Mouse (Mus musculus) hindbrain, embryonic 15.5 days (tissue): ENCODE results near the gene Npb. TPM values are rescaled to one million over a fixed set of nuclear protein-coding genes. Genes with fewer than 3 reads are reported as not detected.
"Not testable (repeated sequence)": the region's sequence is repeated elsewhere in the genome, so short reads cannot be mapped to it uniquely, and the experiment has no call there.

Source experiments
- ATAC-seq: fragments of 200-750 bp; cut with Nextera tagmentation; 2 replicates; pipeline ENCODE4 v1.8.0; 2017; ENCODE audit warnings: low read depth, moderate number of reproducible peaks, moderate TSS enrichment; ENCODE audit not compliant: low FRiP score
- H3K27ac ChIP-seq: fragments of 300-500 bp; sonication (generic); replicated peaks from 2 replicates; pipeline ENCODE4 v1.5.1; 2015; ENCODE audit warnings: mild to moderate bottlenecking, inconsistent platforms
- H3K27me3 ChIP-seq: fragments of 300-500 bp; sonication (generic); 2 replicates; pipeline ENCODE4 v1.6.1; 2015; ENCODE audit warnings: control low read depth, inconsistent platforms
- H3K36me3 ChIP-seq: fragments of 300-500 bp; sonication (generic); 2 replicates; pipeline ENCODE4 v1.6.1; 2015; ENCODE audit warnings: control low read depth, inconsistent platforms
- H3K4me1 ChIP-seq: fragments of 300-500 bp; sonication (generic); replicated peaks from 2 replicates; pipeline ENCODE4 v1.6.1; 2015; ENCODE audit warnings: control low read depth, inconsistent platforms
- H3K4me2 ChIP-seq: fragments of 300-500 bp; sonication (generic); 2 replicates; pipeline ENCODE4 v1.6.1; 2015; ENCODE audit warnings: moderate library complexity, mild to moderate bottlenecking, inconsistent platforms
- H3K4me3 ChIP-seq: fragments of 300-500 bp; sonication (generic); 2 replicates; pipeline ENCODE4 v1.5.1; 2015; ENCODE audit warnings: mild to moderate bottlenecking, inconsistent platforms
- H3K9ac ChIP-seq: fragments of 300-500 bp; sonication (generic); 2 replicates; pipeline ENCODE4 v1.6.1; 2015; ENCODE audit warnings: inconsistent platforms
- H3K9me3 ChIP-seq: fragments of 300-500 bp; sonication (generic); 2 replicates; pipeline ENCODE4 v1.6.1; 2016; ENCODE audit warnings: control low read depth, inconsistent platforms
- WGBS: fragments of 180-500 bp; shearing (Covaris S2); methylation state at CpG from one replicate; pipeline ENCODE4 v1.1.7; 2015; 5-methylcytosine and 5-hydroxymethylcytosine counted together
- polyA plus RNA-seq: library from polyadenylated mRNA; unstranded; fragments of >200 nt; fragmentation: Nextera tagmentation; extraction: Ambion mirVana; gene quantifications from 2 replicates; pipeline ENCODE4 v1.2.1, GENCODE M21; 2015

Npb gene
- polyA plus RNA-seq, 1 experiment from 2014 or later, result 0.71 TPM

DNA sequence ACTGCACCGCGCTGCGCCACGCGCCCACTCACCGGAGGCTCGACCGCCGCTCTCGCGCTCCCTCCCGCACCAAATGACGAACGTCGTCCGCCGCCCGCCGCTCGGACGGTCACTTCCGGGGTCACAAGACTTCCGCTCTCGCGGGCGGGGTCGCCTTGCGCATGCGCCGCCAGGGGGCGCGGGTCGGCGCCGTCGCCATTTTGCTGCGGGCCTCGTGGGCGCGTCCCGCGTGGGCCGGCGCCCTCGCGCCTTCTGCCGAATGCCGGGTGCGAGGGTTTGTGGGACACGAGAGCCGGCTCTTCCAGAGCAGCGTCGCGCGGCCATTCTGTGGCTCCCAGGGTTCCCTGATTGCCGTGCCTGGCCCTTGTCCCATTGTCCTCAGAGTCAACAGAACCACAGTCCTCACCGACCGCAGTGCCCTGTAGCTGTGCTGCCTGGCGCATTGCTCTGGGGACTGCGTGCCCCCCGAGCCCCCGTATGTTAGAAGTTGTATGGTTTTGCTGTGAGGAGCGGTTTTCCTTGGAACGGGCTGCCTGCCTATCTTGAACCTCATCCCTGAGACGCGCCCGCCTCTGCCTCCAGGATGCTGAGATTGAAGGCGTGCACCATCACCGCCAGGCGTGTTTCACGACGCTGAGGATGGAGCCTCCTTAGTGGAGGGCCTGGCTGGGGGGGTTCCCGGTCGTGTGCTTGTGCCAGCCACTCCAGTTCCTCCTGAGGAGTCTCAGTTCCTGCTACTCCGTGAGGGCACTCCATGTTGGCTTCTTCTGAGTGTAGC lies 26.6 kb upstream of the Npb start, which contains the start of gene Arhgdia:
Arhgdia (minus strand) TSS at position 135 of the 778 bp plus-strand sequence.
- Histone ChIP-seq H3K4me2 (peak within 1 kb of the TSS; percentile 84), H3K4me1 (peaks cover 34% of the 10 kb centered on the region), H3K27me3 (no peaks in the 10 kb centered on the region), H3K36me3 (peaks cover 44% of the 10 kb centered on the region), H3K9ac (peak within 1 kb of the TSS; percentile 97), H3K9me3 (no peaks in the 10 kb centered on the region), H3K4me3 (peak within 1 kb of the TSS; percentile 76), H3K27ac (peak within 1 kb of the TSS; percentile 96)
- 2% methylated on average over 61 of the region's 75 CpGs for WGBS
- ATAC-seq, result peak; percentile 76

DNA sequence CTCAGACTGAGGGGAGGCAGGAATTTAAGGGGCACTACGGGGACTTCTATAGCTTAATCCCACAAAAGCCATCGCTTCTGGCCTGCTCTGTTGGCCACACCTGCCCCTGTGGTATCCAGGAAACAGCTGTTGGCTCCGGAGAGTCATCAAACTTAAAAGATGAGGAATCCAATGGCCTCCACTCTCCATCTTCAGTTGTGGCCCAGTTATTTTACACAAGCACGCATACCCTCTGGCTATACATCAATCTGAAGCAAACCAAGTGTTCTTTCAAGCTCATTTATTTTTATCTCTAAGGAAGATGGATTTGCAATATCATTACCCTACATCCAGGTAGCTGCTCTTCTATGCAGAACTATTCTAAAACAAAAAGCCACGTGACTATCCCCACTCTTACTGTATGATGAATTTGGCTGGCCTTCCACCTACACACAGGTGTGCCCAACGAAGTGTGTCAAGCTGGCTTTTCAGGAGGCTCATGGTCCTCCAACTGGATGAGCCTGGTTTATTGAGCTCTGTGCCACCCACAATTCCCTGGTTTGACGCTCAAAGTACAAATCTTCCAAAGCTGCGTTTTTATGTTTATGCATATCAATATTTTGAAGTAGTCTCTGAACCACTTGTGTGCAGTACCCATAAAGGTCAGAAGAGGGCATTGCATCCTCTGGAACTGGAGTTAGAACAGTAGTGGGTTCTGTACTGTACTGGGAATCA lies 25.9 kb upstream of the Npb start:
- peaks cover 50% of the 10 kb centered on the region for H3K36me3 ChIP-seq

DNA sequence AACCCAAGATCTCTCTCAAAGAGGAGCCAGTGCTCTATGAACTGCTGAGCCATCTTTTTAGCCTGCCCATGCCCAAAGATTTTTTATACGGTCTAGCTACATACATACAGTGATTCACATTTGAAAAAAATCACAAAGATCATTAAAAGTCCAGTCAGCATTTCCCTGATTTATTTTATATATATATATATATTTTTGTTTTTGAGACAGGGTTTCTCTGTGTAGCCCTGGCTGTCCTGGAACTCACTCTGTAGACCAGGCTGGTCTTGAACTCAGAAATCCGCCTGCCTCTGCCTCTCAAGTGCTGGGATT lies 25.3 kb upstream of the Npb start:
- ATAC-seq, H3K27ac ChIP-seq, H3K27me3 ChIP-seq, H3K4me2 ChIP-seq, H3K4me3 ChIP-seq, H3K9ac ChIP-seq, H3K9me3 ChIP-seq: not testable (repeated sequence)
- Histone ChIP-seq H3K36me3 (peaks cover 49% of the 10 kb centered on the region), H3K4me1 (peaks cover 34% of the 10 kb centered on the region)
- WGBS, result 92% methylated on average over 2 of the region's 2 CpGs

More for the DNA sequence above, 25.9 kb upstream of the Npb start:
- no peaks in the 10 kb centered on the region for H3K9me3 ChIP-seq
- peak overlapping the region; percentile 97 for H3K9ac ChIP-seq
- 73% methylated on average over 8 of the region's 8 CpGs for WGBS
- peak overlapping the region; percentile 76 for H3K4me3 ChIP-seq
- H3K4me1 ChIP-seq, result peaks cover 34% of the 10 kb centered on the region
- peak overlapping the region; percentile 96 for H3K27ac ChIP-seq
- ATAC-seq, result no peak
- no peaks in the 10 kb centered on the region for H3K27me3 ChIP-seq
- peak overlapping the region; percentile 84 for H3K4me2 ChIP-seq

DNA sequence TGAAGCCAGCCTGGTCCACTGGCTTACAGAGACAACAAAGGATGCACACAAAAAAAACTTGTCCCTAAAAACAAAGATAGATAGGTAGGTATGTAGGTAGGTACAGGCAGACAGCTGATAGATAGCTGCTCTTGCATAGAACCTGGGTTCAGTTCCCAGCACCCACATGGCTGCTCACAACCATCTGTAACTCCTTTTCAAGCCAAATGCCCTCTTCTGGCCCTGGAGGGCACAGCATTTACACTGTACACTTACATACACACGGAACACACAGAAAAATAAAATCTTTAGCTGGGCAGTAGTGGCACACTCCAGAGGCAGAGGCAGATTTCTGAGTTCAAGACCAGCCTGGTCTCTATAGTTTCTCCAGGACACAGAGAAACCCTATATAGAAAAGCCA lies 24.3 kb upstream of the Npb start:
- H3K4me3 ChIP-seq, result no peak overlapping the region
- peaks cover 28% of the 10 kb centered on the region for H3K4me1 ChIP-seq
- peaks cover 47% of the 10 kb centered on the region for H3K36me3 ChIP-seq
- no peak overlapping the region for H3K27ac ChIP-seq
- no peaks in the 10 kb centered on the region for H3K9me3 ChIP-seq
- H3K4me2 ChIP-seq, result no peak overlapping the region
- no peaks in the 10 kb centered on the region for H3K27me3 ChIP-seq
- ATAC-seq, result no peak
- 90% methylated on average over 1 of the region's 1 CpGs for WGBS
- no peak overlapping the region for H3K9ac ChIP-seq

DNA sequence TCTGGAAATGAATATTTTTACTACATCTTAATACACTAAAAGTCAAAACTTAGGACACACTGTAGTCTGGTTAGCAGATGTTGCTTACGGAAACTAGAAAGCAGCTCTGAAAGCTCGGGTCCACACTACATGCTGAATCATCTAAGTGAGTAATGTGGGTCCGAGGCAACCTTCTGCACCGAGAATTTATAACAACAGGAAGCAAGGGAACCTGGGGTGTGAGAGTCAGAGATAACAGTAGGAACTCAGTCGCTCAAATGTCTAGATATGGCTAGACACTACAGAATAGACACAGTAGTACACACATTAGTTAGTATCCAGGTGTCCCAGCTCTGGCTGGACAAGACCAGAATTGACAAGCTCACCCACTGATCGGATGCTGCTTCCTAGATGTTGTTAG lies 19.7 kb upstream of the Npb start:
- Histone ChIP-seq H3K4me3 (no peak overlapping the region), H3K4me2 (no peak overlapping the region), H3K27me3 (no peaks in the 10 kb centered on the region), H3K9me3 (no peaks in the 10 kb centered on the region), H3K36me3 (peaks cover 84% of the 10 kb centered on the region), H3K27ac (no peak overlapping the region), H3K9ac (no peak overlapping the region), H3K4me1 (no peaks in the 10 kb centered on the region)
- no peak for ATAC-seq
- 95% methylated on average over 6 of the region's 6 CpGs for WGBS

DNA sequence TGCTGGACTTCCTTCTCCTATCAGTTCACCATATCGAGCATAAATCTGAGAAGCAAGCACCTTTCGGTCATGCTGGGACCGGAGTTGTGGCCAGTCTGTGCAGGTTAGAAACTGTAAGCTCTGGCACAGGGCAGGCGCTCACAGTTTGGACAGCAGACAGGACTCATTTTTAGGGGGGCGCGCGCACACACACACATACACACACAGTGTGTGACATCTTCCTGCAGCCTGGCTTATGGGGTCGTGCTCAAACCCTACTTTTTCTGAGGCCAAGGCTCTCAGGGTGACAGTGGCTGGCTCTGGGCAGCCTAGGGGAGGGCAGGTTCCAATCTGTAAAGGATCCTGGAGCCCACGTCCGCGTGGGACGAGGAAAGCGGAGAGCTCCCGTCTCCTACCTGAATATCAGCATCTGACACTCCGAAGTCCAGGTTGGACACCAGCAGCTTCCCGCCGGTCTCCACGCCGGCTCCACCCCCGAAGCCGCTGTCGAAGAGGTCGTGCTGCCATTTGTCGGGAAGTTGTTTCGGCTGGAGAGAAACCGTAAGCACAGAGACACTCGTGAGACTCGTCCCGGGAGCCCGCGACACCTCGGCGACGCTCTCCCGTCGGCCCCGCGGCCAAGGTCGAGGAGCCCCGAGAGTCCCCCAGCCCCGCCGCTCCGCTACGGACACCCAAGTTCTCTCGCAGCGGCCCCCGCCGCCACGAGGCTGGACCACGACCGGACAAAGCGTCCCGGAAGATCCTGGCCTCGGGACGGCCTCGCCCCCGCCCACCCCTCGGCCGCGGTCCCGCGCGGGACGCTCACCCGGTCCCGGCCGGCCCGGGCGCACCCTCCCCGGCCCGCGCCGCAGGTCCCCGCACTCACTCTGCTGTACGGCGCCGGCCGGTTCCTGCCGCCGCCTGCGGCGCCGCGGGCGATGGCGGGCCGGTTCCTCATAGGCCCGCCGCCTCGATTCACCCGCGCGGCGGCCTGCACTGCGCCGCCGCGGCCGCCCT lies 10.7 kb upstream of the Npb start:
- no peaks in the 10 kb centered on the region for H3K27me3 ChIP-seq
- 4% methylated on average over 99 of the region's 99 CpGs for WGBS
- H3K4me2 ChIP-seq, result peak overlapping the region; percentile 97
- peak overlapping the region; percentile 79 for H3K9ac ChIP-seq
- no peaks in the 10 kb centered on the region for H3K9me3 ChIP-seq
- ATAC-seq, result peak; percentile 59; the same call in 1 of the 2 replicates
- peak overlapping the region; percentile 86 for H3K4me3 ChIP-seq
- H3K36me3 ChIP-seq, result peaks cover 52% of the 10 kb centered on the region
- H3K27ac ChIP-seq, result peak overlapping the region; percentile 82
- H3K4me1 ChIP-seq, result peaks cover 23% of the 10 kb centered on the region

- Histone ChIP-seq H3K4me1 (peaks cover 23% of the 10 kb centered on the region), H3K9ac (peak within 1 kb of the TSS; percentile 79), H3K4me2 (peak within 1 kb of the TSS; percentile 97), H3K9me3 (no peaks in the 10 kb centered on the region), H3K4me3 (peak within 1 kb of the TSS; percentile 86), H3K36me3 (peaks cover 51% of the 10 kb centered on the region), H3K27ac (peak within 1 kb of the TSS; percentile 82), H3K27me3 (no peaks in the 10 kb centered on the region)
- WGBS, result under 1% methylated on average over 78 of the region's 88 CpGs
- ATAC-seq, result peak; percentile 98
Measured at GRCm38 (mm10) chr11:120598283-120598989, 9.8 kb upstream of the Npb start, which contains the start of the genes Alyref and Anapc11. Gene Alyref (minus strand): TSS chr11:120598365. Gene Anapc11 (plus strand): TSS chr11:120598421.

DNA sequence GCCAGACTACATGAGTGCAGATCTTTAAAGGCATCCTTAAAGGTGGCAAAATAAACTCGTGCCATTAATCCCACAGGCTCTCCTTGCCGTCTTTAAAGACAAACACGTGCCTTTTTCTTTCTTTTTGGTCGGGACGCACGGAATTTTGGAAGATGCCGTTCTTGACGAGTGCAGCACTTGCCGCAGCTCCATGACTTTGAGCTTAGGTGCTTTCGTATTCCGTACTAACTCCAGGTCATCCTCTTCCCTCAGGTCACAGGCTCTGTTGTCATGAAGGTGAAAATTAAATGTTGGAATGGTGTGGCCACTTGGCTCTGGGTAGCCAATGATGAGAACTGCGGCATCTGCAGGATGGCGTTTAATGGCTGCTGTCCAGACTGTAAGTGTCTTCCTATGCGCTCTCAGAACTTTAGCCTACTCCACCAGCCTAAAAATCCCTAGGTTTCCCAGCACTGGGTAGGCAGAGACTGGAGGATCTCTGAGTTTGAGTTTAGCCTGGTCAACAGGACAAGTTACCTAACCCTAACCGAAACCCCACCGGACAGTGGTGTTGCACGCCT lies 9.2 kb upstream of the Npb start:
- Histone ChIP-seq H3K4me2 (peak overlapping the region; percentile 97), H3K4me1 (peaks cover 23% of the 10 kb centered on the region), H3K36me3 (peaks cover 49% of the 10 kb centered on the region), H3K27me3 (no peaks in the 10 kb centered on the region), H3K9ac (peak overlapping the region; percentile 45), H3K27ac (peak overlapping the region; percentile 80), H3K9me3 (no peaks in the 10 kb centered on the region), H3K4me3 (peak overlapping the region; percentile 86)
- no peak for ATAC-seq
- 46% methylated on average over 17 of the region's 17 CpGs for WGBS

DNA sequence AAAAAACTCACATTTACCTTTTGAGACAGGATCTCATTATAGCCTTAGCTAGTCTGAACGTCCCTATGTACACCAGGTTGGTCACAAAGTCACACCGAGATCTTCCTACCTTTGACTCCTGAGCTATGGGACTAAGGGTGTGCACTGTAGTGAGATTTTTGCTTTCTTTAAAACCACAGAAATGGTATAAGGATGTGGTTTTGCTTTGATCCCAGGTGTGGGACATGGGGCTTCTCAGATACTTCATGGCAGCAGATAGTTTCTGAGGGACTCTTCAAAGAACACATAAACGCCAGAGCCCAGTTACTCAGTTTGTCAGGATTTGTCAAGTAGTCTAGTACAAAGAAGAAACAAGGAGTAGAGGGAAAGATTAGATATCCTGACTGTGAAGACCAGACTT lies 7.6 kb upstream of the Npb start:
- no peaks in the 10 kb centered on the region for H3K27me3 ChIP-seq
- peaks cover 46% of the 10 kb centered on the region for H3K36me3 ChIP-seq
- no peak for ATAC-seq

DNA sequence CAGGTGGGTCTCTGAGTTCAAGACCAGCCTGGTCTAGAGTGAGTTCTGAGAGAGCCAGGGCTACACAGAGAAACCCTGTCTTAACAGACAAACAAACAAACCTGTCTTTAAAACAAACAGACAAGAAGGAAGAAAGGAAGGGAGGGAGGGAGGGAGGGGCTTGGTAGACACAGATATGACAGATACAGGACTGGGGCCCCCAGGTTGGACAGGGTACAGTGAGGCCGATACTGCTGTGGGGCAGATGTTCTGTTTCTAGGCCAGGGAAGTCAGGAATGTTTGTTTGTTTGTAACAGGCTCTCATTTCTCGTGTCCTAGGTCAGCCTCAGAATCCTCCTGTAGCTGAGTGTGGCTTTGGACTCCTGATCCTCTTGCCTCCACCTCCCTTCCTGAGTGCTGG lies 4.7 kb upstream of the Npb start:
- ATAC-seq, result no peak
- no peaks in the 10 kb centered on the region for H3K27me3 ChIP-seq
- no peak overlapping the region for H3K27ac ChIP-seq
- peaks cover 37% of the 10 kb centered on the region for H3K36me3 ChIP-seq
- H3K9me3 ChIP-seq, result no peaks in the 10 kb centered on the region
- peaks cover 12% of the 10 kb centered on the region for H3K4me1 ChIP-seq
- no peak overlapping the region for H3K9ac ChIP-seq
- H3K4me3 ChIP-seq, result no peak overlapping the region
- no peak overlapping the region for H3K4me2 ChIP-seq
- WGBS, result 87% methylated on average over 2 of the region's 2 CpGs

More for the DNA sequence above, 7.6 kb upstream of the Npb start:
- H3K27ac ChIP-seq, result no peak overlapping the region
- H3K4me1 ChIP-seq, result peaks cover 23% of the 10 kb centered on the region
- H3K4me2 ChIP-seq, result no peak overlapping the region
- no peak overlapping the region for H3K9ac ChIP-seq
- H3K9me3 ChIP-seq, result no peaks in the 10 kb centered on the region
- no peak overlapping the region for H3K4me3 ChIP-seq
- 93% methylated on average over 3 of the region's 3 CpGs for WGBS

GRCm38 (mm10) chr11:120605667-120606066 lies 2.6 kb upstream of the Npb start:
- H3K4me2 ChIP-seq, result no peak overlapping the region
- no peak for ATAC-seq
- H3K4me1 ChIP-seq, result peaks cover 8% of the 10 kb centered on the region
- peaks cover 42% of the 10 kb centered on the region for H3K36me3 ChIP-seq
- WGBS, result 91% methylated on average over 7 of the region's 7 CpGs
- no peak overlapping the region for H3K27ac ChIP-seq
- no peak overlapping the region for H3K9ac ChIP-seq
- no peak overlapping the region for H3K4me3 ChIP-seq
- no peaks in the 10 kb centered on the region for H3K9me3 ChIP-seq
- no peaks in the 10 kb centered on the region; the same call in 1 of the 2 replicates for H3K27me3 ChIP-seq
